Mouse (Mus musculus) cerebellum, postnatal 25 days (tissue): ENCODE data around the gene Depp1.
A peak's percentile ranks its signal among the peaks of the same experiment; 100 is the strongest.
"Not testable (repeated sequence)": the region's sequence is repeated elsewhere in the genome, so short reads cannot be mapped to it uniquely, and the experiment has no call there.

Experiments used
- DNase-seq, 2 experiments: peaks; one replicate each; pipeline ENCODE4 v3.0.0; 2021; ENCODE audit warnings: mixed read lengths in 2 of 2

Depp1 gene

DNA sequence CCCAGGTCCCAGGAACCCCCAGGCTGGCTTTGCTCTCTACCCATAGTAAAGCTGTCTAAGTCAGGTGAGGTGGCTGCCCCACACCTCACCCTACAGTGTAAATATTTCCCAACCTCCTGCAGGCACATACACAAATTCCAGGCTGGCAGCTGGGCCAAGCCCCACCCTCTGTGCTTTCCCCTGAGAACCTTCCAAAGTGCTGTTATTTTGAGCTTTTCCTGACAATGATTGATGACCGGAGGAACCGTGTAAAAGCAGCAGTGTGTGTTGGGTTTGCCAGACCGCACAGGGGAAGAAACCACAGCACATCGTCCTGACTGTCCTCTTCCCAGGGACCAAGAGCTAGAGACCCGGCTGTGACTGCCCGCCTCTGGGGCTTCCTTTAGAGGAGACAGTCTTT, at the start of gene Depp1:
Depp1 (plus strand) TSS at position 204 of the 400 bp plus-strand sequence.
- no peak for DNase-seq

GRCm38 (mm10) chr6:116600969-116601368, 49.4 kb upstream of the Depp1 start:
- not testable (repeated sequence) for DNase-seq

DNA sequence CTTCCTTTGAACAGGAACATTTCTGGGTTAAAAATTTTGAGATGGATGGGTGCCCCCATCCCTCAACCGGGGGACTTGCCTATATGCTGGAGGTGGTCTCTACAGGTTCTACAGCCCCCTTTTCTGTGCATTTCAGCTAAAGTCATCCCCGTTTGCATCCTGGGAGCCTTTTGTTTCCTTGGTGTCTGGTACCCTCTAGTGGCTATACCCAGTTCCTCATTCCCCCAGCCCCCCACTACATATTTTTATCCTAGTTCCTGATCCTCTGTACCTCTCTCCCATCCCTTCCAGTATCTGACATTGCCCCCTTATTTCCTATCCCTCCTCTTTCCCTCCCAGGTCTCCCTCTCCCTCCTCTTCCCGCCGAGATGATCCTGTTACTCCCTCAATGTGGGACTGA, 43.2 kb upstream of the Depp1 start:
- no peak for DNase-seq

DNA sequence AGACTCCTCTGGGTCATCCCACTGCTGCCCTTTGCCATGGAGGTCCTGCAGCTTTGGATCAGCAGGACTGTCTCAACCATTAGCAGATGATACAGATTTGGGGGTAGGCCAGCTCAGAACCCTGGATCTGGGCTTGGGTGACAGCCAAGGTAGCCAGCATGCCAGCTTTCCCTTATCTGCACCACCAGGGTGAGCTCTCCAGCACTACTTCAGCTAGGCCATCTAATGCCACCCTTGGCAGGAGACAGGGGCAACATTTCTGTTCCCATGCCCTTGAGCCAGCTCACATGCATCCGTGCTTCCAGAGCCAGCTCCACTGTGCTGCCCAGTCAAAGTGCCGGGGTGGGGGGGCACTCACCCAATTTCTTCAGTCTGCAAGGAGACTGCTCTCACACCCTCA, 34.7 kb upstream of the Depp1 start:
- no peak for DNase-seq

GRCm38 (mm10) chr6:116618073-116618472, 32.3 kb upstream of the Depp1 start:
- no peak for DNase-seq

DNA sequence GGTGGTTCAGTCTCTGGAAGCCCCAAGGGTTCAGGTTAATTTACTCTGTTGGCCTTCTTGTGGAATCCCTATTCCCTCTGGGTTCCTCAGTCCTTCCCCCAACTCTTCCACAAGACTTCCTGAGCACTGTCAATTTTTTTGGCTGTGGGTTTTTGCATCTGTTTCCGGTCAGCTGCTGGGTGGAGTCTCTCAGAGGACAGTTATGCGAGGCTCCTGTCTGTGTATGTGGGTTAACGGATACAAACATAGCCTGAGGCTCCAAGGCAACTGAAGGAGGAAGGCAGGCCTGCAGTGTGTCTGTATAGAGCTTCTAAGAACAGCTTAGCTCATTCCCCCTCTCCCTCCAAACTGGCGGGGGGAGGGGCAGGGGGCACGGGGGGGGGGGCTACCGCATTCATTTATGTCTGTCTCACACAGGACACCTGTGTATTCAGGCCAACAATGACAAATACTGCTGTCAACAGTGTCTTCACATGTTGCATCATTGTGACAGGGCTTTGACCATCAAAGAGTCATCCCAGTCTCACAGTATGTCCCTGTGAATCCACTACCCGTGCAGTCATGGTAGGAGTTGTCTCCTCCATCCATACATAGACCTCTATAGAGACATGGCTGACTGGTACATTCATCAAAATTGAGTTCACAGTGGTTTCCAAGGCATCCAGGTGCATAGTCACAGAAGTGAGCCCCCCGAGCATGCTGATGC, 28.9 kb upstream of the Depp1 start:
- no peak for DNase-seq

DNA sequence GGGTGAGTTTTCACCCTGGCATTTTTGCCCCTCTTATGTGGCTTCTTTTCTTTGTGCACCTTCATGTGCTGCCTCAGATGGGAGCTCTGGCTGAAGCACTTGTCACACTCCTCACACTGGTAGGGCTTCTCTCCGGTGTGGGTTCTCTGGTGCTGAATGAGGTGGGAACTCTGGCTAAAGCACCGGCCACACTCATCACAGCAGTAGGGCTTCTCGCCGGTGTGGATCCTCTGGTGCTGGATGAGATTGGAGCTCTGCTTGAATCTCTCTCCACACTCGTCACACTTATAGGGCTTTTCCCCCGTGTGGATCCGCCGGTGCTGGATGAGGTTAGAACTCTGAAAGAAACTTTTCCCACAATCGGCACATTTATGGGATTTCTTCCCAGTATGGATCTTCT, 24.0 kb upstream of the Depp1 start:
- DNase-seq = not testable (repeated sequence)

DNA sequence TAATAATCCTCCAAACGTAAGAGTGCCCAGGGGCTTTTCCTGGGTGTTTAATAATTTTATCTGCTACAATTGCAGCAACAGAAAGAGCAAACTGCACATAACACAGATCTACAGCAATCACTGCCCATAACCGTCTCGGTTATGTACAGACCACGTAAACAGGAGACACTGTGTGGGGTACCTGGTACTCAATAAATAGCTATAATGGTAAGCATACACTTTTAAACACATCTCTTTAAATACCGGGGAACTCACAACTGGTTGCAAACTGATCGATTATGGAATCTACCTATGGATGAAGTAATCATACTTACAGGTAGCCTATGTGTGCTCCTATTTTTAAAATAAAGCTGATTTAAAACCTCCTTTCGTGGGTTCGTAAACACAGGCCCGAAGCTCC, 22.3 kb upstream of the Depp1 start:
- no peak for DNase-seq

GRCm38 (mm10) chr6:116628539-116629171, 21.8 kb upstream of the Depp1 start, which contains the start of gene Zfp422:
Gene Zfp422, minus strand, starts transcription at chr6:116628999.
- DNase-seq = peak; percentile 82 to 83

DNA sequence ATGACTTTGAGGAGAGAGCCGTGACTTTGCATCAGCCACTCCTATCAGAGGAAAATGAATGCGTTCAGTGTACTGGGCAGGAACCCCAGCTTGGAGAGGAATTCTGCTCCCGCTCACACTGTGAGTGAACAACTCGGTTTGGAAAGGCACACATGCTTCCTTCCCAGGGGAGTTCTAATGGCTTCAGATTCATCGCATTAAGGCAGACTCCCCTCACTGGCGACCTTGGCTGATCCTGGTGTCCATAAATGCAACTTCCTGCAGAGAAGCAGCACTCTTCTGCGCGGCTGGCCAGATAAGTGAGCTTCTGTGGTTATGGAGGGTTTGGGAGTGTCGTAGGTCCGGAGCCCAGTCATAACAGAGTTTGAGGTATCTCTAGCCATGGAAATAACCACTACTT, 20.6 kb upstream of the Depp1 start:
- DNase-seq = no peak

DNA sequence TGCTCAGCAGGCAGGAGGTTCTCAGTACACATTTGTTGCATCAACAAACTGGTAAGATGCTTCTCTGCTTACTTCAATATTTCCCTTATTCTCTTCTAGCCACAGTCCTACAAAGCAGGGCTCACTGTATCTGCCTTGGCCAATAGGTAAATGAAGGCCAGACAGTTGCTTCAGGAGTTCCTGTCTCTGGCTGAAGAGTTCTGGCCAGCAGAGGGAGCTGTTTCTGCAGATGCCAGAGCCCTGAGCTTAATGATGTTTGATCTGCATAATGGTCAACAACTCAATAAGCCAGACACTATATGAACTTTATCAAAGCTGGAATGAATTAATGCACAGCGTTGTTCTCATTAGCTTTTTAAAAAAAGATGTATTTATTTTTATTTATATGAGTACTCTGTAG, 18.3 kb upstream of the Depp1 start:
- peak; percentile 75 to 89 for DNase-seq

DNA sequence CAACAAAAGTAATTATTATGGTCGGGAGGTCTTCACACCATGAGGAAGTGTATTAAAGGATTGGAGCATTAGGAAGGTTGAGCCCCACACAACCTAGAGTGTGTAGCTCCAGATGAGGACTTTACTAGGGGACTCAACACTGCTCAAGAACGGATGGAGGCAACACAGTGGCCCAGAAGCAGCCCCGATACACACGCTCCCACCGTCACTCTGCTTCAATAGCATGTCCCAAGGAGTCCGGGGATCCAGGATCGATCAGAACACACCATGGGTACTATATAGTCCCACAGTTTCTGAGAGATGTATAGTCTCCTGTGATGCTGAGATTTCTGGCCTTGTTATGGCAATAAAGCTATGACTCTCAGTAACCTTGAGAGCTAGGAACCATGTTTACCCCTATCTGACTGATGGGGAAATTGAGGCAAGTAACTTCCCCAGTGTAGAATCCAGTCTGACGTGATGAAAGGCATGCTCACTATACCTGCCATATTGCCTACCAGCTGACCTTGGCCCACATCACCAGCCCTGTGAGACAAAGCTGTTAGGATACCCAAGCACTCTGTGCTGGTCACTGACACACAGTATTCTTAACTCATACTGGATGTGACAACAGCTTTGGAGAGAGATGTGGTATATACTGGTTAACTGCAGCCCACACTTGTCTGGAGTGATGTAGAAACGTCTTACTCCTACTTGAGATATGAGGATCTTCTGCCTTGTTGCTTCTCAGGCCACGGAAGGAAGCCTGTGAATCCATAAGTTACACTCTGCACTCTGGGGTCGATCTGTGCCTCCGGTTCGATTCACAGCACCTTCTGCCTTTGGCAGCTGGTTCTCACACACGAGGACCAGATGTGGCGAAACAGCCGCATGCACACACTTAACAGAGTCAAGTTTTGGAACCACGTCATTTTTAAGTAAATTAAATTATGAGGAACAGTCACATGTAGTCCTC, 16.4 kb upstream of the Depp1 start:
- no peak for DNase-seq

DNA sequence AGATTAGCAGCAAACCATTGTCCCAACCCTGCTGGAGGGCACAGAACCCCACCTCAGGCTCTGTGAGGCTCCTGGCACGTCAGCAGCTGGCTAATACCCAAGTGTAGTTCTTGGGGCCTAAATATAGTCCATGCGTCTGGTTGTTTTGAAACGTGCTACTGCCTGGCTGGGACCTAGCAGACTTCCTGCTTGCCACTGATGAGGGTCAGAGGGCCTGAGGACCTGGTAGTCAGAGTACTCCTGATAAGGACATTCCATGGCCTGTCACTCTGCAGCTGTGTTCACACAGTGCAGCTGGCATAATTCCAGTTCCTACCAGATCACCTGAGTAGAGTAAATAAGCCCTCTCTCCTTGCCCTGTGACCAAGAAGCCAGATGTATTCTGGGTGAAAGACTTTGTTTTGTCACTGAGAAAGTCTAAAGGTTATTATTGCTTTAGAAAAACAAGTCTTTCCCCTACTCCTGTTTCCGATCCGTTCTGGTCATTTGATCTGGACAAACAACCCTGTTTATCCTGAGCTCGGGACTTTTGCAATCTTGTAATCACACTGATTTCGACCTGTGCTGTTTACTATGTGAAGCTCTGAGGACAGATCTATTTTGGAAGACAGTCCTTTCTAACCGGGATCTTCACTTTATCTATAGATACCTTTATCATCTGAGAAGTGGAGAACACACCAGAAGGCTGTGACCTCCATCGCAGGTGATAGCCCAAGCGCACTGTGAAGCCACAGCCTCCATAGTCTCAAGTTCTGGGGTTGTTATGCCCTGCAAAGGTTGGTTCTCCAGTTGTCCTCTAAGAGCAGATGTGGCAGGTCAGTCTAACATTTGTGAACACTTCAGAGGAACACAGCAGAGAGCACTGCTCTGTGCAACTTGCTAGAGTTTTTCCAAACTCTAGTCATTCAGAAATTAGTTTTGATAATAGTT, 14.9 kb upstream of the Depp1 start:
- no peak for DNase-seq

- DNase-seq = no peak
Measured at GRCm38 (mm10) chr6:116636581-116637235, 13.7 kb upstream of the Depp1 start.

DNA sequence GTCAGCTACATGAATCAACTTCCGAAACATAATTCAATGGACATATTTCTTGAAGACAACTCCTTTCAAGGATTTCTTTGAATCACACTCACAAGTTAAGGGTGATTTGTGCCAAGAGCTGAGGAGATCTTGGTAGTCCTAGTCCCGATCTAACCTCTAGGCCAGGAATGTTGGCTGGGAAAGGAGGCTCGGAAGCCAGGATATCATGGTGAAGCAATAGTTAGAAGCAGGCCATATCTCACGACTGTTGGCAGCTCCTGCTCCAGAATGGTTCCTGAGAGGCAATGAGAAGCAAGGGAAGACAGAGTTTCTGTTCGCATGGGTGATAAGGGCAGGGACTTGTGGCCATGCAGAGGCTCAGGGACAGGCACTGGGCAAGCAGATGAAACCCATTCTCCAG, 12.9 kb upstream of the Depp1 start:
- DNase-seq = no peak

- DNase-seq = no peak
Measured at GRCm38 (mm10) chr6:116638871-116639270, 11.5 kb upstream of the Depp1 start.

GRCm38 (mm10) chr6:116639663-116640062, 10.7 kb upstream of the Depp1 start:
- no peak for DNase-seq

DNA sequence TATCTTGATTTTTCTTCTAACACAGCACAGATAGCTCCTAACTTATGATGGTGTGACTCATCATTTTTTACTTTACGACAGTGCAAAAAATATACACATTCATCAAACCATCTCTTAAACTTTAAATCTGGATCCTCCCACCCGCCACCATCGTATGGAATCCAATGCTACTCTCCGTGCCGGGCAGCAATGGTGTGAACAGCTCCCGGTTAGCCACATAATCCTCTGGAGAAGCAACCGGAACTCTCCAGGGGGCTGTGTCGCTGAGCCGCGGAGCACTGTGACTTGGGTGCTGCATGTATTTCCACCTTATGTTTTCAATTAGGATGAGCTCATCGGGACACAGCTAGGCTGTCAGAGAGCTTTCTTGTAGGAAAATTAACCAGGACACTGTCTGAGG, 7.5 kb upstream of the Depp1 start:
- no peak for DNase-seq

- DNase-seq = no peak
Measured at GRCm38 (mm10) chr6:116643881-116644280, 6.5 kb upstream of the Depp1 start.

- no peak for DNase-seq
Measured at GRCm38 (mm10) chr6:116644335-116644734, 6.1 kb upstream of the Depp1 start.

DNA sequence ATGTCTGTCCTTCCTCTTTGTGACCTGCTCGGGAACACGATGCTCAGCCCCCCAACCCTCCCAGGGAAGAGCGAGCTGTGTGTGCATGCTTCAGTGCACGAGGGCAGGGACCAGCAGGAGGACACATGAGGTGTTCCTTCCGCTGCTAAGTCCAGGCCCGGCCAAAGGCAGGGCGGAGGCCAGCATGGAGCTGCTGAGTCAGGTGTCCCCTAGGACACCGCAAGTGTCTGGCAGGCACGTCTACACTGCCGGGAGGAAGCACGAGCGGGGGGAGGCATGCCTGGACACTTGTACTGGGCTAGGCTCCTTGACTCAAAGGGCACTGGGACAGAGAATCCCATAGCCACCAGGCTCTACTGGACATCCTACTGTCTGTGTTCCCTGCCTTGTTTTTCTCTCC, 2.6 kb upstream of the Depp1 start:
- DNase-seq = peak; percentile 63 to 73

DNA sequence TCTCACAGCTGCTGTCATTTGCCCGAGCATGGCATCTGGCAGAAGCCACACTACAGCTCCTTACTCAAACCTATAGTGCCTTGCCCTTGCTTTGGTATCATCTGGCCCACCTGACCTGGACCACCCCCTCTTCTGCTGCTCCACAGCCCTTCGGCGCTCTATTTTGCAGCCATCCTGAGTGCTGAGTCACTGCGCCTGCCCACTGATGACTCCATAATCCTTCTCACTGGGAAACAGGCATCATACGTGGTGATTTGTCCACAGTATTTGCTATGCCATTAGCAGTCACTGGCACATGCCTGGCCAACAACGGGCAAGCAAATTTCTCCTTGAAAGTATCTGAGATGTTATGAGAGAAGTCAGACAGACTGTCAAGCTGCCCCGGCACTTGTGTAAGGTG, 598 bp upstream of the Depp1 start:
- no peak for DNase-seq
